Mouse (Mus musculus): ENCODE data around the gene Dntt.

The Dntt gene

GRCm38 (mm10) chr19:41011676-41012075, 17.4 kb upstream of the Dntt start:
- DNase-seq: no peak

GRCm38 (mm10) chr19:41013591-41013990, 15.5 kb upstream of the Dntt start:
- DNase-seq: no peak

GRCm38 (mm10) chr19:41014003-41014402, 15.1 kb upstream of the Dntt start:
- no peak for DNase-seq

GRCm38 (mm10) chr19:41015951-41016716, 12.9 kb upstream of the Dntt start:
- peak; percentile 24 to 48 for DNase-seq

GRCm38 (mm10) chr19:41019164-41019675, 9.9 kb upstream of the Dntt start:
- DNase-seq: no peak

- no peak for DNase-seq
These were observed 8.5 kb upstream of the Dntt start for GRCm38 (mm10) chr19:41020537-41020936.

GRCm38 (mm10) chr19:41022244-41022643, 6.8 kb upstream of the Dntt start:
- DNase-seq: no peak

- no peak for DNase-seq
These were observed 2.5 kb upstream of the Dntt start for GRCm38 (mm10) chr19:41026551-41026950.

- DNase-seq: no peak
These were observed 2.1 kb upstream of the Dntt start for GRCm38 (mm10) chr19:41027024-41027423.

GRCm38 (mm10) chr19:41027601-41028000, 1.5 kb upstream of the Dntt start:
- DNase-seq: no peak

- DNase-seq: no peak
These were observed 1.1 kb downstream of the Dntt start for GRCm38 (mm10) chr19:41030161-41030560.

- no peak for DNase-seq
These were observed 1.9 kb downstream of the Dntt start for GRCm38 (mm10) chr19:41031009-41031408.

GRCm38 (mm10) chr19:41031869-41032268, 2.8 kb downstream of the Dntt start:
- DNase-seq: no peak

- DNase-seq: no peak
These were observed 6.9 kb downstream of the Dntt start for GRCm38 (mm10) chr19:41035809-41036551.

GRCm38 (mm10) chr19:41039110-41039509, 10.0 kb downstream of the Dntt start:
- DNase-seq: no peak

GRCm38 (mm10) chr19:41045091-41045770, 16.2 kb downstream of the Dntt start:
- DNase-seq: no peak

- DNase-seq: no peak
These were observed 18.5 kb downstream of the Dntt start for GRCm38 (mm10) chr19:41047437-41048186.

- no peak for DNase-seq
These were observed 19.1 kb downstream of the Dntt start for GRCm38 (mm10) chr19:41048187-41048559.

- no peak for DNase-seq
These were observed 22.6 kb downstream of the Dntt start for GRCm38 (mm10) chr19:41051714-41052113.

GRCm38 (mm10) chr19:41052247-41052646, 23.2 kb downstream of the Dntt start:
- DNase-seq: no peak

- DNase-seq: no peak
These were observed 24.5 kb downstream of the Dntt start for GRCm38 (mm10) chr19:41053530-41053929.

- DNase-seq: no peak
These were observed 25.6 kb downstream of the Dntt start for GRCm38 (mm10) chr19:41054702-41055101.

GRCm38 (mm10) chr19:41071500-41071899, 42.4 kb downstream of the Dntt start:
- DNase-seq: peak; percentile 78 to 85
